Mouse (Mus musculus): ENCODE data around the gene Oxsm. TPM values are rescaled to one million over a fixed set of nuclear protein-coding genes. Genes with fewer than 3 reads are reported as not detected.

Gene Oxsm
- polyA plus RNA-seq, 1 experiment from 2014 or later = 2.1 TPM

DNA sequence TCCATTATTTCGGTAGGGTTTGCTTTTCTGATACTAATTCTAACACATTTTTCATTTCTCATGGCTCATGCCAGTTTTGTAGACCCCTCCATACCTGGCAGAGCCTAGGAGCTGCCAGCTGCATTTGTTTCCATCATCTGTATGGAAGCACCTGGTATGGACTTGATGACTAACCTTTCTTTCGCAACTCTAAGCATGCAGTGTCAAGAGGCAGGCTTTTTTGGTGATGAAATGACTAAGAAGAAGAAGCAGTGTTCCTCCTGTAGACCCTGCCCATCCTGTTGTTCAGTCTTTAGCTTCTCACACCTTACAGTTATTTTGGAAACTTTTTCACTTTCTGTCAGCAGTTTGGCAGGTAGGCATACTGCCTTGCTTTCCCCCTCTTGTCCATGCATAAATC, 20.2 kb upstream of the Oxsm start:
- DNase-seq (ENCODE audit: low spot score) (no peak), ATAC-seq (replicated peaks; ENCODE audit: low FRiP score, low TSS enrichment, low read depth) (no peak)
- H3K4me2 ChIP-seq (ENCODE audit: low read length) = no peak overlapping the region
- no peak overlapping the region for H3K4me3 ChIP-seq (ENCODE audit: low read depth, low read length)
- H3K27ac ChIP-seq (ENCODE audit: low read depth) = no peak overlapping the region
- no peaks in the 10 kb centered on the region for H3K9me3 ChIP-seq (ENCODE audit: control insufficient read depth, low read length)
- H3K4me1 ChIP-seq (replicated peaks; ENCODE audit: control insufficient read depth, insufficient read depth, low read length) = no peaks in the 10 kb centered on the region
- H3K36me3 ChIP-seq (ENCODE audit: control insufficient read depth, insufficient read depth, low read length) = peaks cover 14% of the 10 kb centered on the region
- 94% methylated on average over 2 of the region's 2 CpGs for WGBS
- H3K9ac ChIP-seq (ENCODE audit: low read length) = no peak overlapping the region
- no peaks in the 10 kb centered on the region for H3K27me3 ChIP-seq (replicated peaks; ENCODE audit: control insufficient read depth, insufficient read depth, low read length)

GRCm38 (mm10) chr14:16267028-16267427, 17.4 kb upstream of the Oxsm start:
- no peak overlapping the region for H3K27ac ChIP-seq (ENCODE audit: low read depth)
- DNase-seq (ENCODE audit: low spot score) (no peak), ATAC-seq (replicated peaks; ENCODE audit: low FRiP score, low TSS enrichment, low read depth) (no peak)
- no peak overlapping the region for H3K4me3 ChIP-seq (ENCODE audit: low read depth, low read length)
- no peaks in the 10 kb centered on the region for H3K4me1 ChIP-seq (replicated peaks; ENCODE audit: control insufficient read depth, insufficient read depth, low read length)
- H3K9me3 ChIP-seq (ENCODE audit: control insufficient read depth, low read length) = no peaks in the 10 kb centered on the region
- no peaks in the 10 kb centered on the region for H3K27me3 ChIP-seq (replicated peaks; ENCODE audit: control insufficient read depth, insufficient read depth, low read length)
- H3K4me2 ChIP-seq (ENCODE audit: low read length) = no peak overlapping the region
- 86% methylated on average over 5 of the region's 5 CpGs for WGBS
- H3K36me3 ChIP-seq (ENCODE audit: control insufficient read depth, insufficient read depth, low read length) = peaks cover 10% of the 10 kb centered on the region; the same call in 1 of the 2 replicates
- no peak overlapping the region for H3K9ac ChIP-seq (ENCODE audit: low read length)

DNA sequence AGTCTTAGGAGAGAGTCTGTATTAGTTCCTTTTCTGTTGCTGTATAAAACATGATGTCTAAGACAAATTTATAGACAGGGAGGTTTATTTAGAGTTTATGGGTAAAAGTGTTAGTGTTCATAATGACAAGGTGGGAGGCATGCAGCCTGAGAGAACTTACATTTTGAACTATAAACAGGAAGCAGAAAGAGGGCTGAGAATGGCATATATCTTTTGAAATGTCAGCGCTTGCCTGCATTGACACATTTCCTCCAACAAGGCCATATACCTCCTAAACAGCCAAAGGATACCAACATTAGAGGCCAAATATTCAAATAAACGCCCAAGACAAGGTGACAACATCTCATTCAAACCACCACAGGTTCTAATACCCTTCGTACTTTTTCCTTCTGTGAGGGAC, 12.3 kb upstream of the Oxsm start:
- Histone ChIP-seq H3K9ac (ENCODE audit: low read length) (no peak overlapping the region), H3K27me3 (replicated peaks; ENCODE audit: control insufficient read depth, insufficient read depth, low read length) (no peaks in the 10 kb centered on the region), H3K4me3 (ENCODE audit: low read depth, low read length) (no peak overlapping the region), H3K4me1 (replicated peaks; ENCODE audit: control insufficient read depth, insufficient read depth, low read length) (no peaks in the 10 kb centered on the region), H3K27ac (ENCODE audit: low read depth) (no peak overlapping the region), H3K4me2 (ENCODE audit: low read length) (no peak overlapping the region), H3K36me3 (ENCODE audit: control insufficient read depth, insufficient read depth, low read length) (peaks cover 29% of the 10 kb centered on the region; the same call in 1 of the 2 replicates), H3K9me3 (ENCODE audit: control insufficient read depth, low read length) (no peaks in the 10 kb centered on the region)
- DNase-seq (ENCODE audit: low spot score) (no peak), ATAC-seq (replicated peaks; ENCODE audit: low FRiP score, low TSS enrichment, low read depth) (no peak)
- WGBS = 84% methylated on average over 3 of the region's 3 CpGs

GRCm38 (mm10) chr14:16260541-16260940, 10.9 kb upstream of the Oxsm start:
- 84% methylated on average over 6 of the region's 6 CpGs for WGBS

GRCm38 (mm10) chr14:16256209-16256608, 6.6 kb upstream of the Oxsm start:
- Histone ChIP-seq H3K27me3 (replicated peaks; ENCODE audit: control insufficient read depth, insufficient read depth, low read length) (no peaks in the 10 kb centered on the region), H3K4me1 (replicated peaks; ENCODE audit: control insufficient read depth, insufficient read depth, low read length) (no peaks in the 10 kb centered on the region), H3K4me2 (ENCODE audit: low read length) (no peak overlapping the region), H3K27ac (ENCODE audit: low read depth) (no peak overlapping the region), H3K9me3 (ENCODE audit: control insufficient read depth, low read length) (no peaks in the 10 kb centered on the region), H3K4me3 (ENCODE audit: low read depth, low read length) (no peak overlapping the region), H3K36me3 (ENCODE audit: control insufficient read depth, insufficient read depth, low read length) (peaks cover 36% of the 10 kb centered on the region), H3K9ac (ENCODE audit: low read length) (no peak overlapping the region)
- 58% methylated on average over 2 of the region's 2 CpGs for WGBS
- DNase-seq (ENCODE audit: low spot score) = no peak
- no peak for ATAC-seq (replicated peaks; ENCODE audit: low FRiP score, low TSS enrichment, low read depth)

More at GRCm38 (mm10) chr14:16260541-16260940, 10.9 kb upstream of the Oxsm start:
- Histone ChIP-seq H3K27ac (ENCODE audit: low read depth) (no peak overlapping the region), H3K4me2 (ENCODE audit: low read length) (no peak overlapping the region), H3K9ac (ENCODE audit: low read length) (no peak overlapping the region), H3K36me3 (ENCODE audit: control insufficient read depth, insufficient read depth, low read length) (peaks cover 42% of the 10 kb centered on the region), H3K27me3 (replicated peaks; ENCODE audit: control insufficient read depth, insufficient read depth, low read length) (no peaks in the 10 kb centered on the region), H3K4me1 (replicated peaks; ENCODE audit: control insufficient read depth, insufficient read depth, low read length) (no peaks in the 10 kb centered on the region), H3K9me3 (ENCODE audit: control insufficient read depth, low read length) (no peaks in the 10 kb centered on the region), H3K4me3 (ENCODE audit: low read depth, low read length) (no peak overlapping the region)
- ATAC-seq (replicated peaks; ENCODE audit: low FRiP score, low TSS enrichment, low read depth) (no peak), DNase-seq (ENCODE audit: low spot score) (no peak)

- ATAC-seq (replicated peaks; ENCODE audit: low FRiP score, low TSS enrichment, low read depth) (no peak), DNase-seq (ENCODE audit: low spot score) (no peak)
- Histone ChIP-seq H3K4me2 (ENCODE audit: low read length) (no peak overlapping the region), H3K9ac (ENCODE audit: low read length) (no peak overlapping the region), H3K27ac (ENCODE audit: low read depth) (no peak overlapping the region), H3K4me3 (ENCODE audit: low read depth, low read length) (no peak overlapping the region), H3K27me3 (replicated peaks; ENCODE audit: control insufficient read depth, insufficient read depth, low read length) (no peaks in the 10 kb centered on the region), H3K36me3 (ENCODE audit: control insufficient read depth, insufficient read depth, low read length) (peaks cover 34% of the 10 kb centered on the region), H3K4me1 (replicated peaks; ENCODE audit: control insufficient read depth, insufficient read depth, low read length) (no peaks in the 10 kb centered on the region), H3K9me3 (ENCODE audit: control insufficient read depth, low read length) (no peaks in the 10 kb centered on the region)
- 86% methylated on average over 3 of the region's 3 CpGs for WGBS
Measured at GRCm38 (mm10) chr14:16255745-16256144, 6.1 kb upstream of the Oxsm start.

- ATAC-seq (replicated peaks; ENCODE audit: low FRiP score, low TSS enrichment, low read depth) (no peak), DNase-seq (ENCODE audit: low spot score) (no peak)
- Histone ChIP-seq H3K36me3 (ENCODE audit: control insufficient read depth, insufficient read depth, low read length) (no peaks in the 10 kb centered on the region; the same call in 1 of the 2 replicates), H3K9me3 (ENCODE audit: control insufficient read depth, low read length) (no peaks in the 10 kb centered on the region), H3K4me2 (ENCODE audit: low read length) (peak overlapping the region; percentile 89), H3K4me3 (ENCODE audit: low read depth, low read length) (peak overlapping the region; percentile 75), H3K27ac (ENCODE audit: low read depth) (no peak overlapping the region), H3K27me3 (replicated peaks; ENCODE audit: control insufficient read depth, insufficient read depth, low read length) (no peaks in the 10 kb centered on the region), H3K9ac (ENCODE audit: low read length) (peak overlapping the region; percentile 96), H3K4me1 (replicated peaks; ENCODE audit: control insufficient read depth, insufficient read depth, low read length) (peaks cover 10% of the 10 kb centered on the region; the same call in 1 of the 2 replicates)
- 64% methylated on average over 3 of the region's 3 CpGs for WGBS
Measured at GRCm38 (mm10) chr14:16250099-16250498, 491 bp upstream of the Oxsm start.

- Histone ChIP-seq H3K36me3 (ENCODE audit: control insufficient read depth, insufficient read depth, low read length) (no peaks in the 10 kb centered on the region), H3K4me1 (replicated peaks; ENCODE audit: control insufficient read depth, insufficient read depth, low read length) (peaks cover 14% of the 10 kb centered on the region; the same call in 1 of the 2 replicates), H3K4me3 (ENCODE audit: low read depth, low read length) (peak overlapping the region; percentile 75), H3K9me3 (ENCODE audit: control insufficient read depth, low read length) (no peaks in the 10 kb centered on the region), H3K4me2 (ENCODE audit: low read length) (peak overlapping the region; percentile 89), H3K9ac (ENCODE audit: low read length) (peak overlapping the region; percentile 96), H3K27me3 (replicated peaks; ENCODE audit: control insufficient read depth, insufficient read depth, low read length) (no peaks in the 10 kb centered on the region), H3K27ac (ENCODE audit: low read depth) (no peak overlapping the region)
- no peak for DNase-seq (ENCODE audit: low spot score)
- WGBS = 15% methylated on average over 9 of the region's 9 CpGs
- ATAC-seq (replicated peaks; ENCODE audit: low FRiP score, low TSS enrichment, low read depth) = peak; percentile 11; the same call in 1 of the 2 replicates
Measured at GRCm38 (mm10) chr14:16248603-16249157, 928 bp downstream of the Oxsm start.

DNA sequence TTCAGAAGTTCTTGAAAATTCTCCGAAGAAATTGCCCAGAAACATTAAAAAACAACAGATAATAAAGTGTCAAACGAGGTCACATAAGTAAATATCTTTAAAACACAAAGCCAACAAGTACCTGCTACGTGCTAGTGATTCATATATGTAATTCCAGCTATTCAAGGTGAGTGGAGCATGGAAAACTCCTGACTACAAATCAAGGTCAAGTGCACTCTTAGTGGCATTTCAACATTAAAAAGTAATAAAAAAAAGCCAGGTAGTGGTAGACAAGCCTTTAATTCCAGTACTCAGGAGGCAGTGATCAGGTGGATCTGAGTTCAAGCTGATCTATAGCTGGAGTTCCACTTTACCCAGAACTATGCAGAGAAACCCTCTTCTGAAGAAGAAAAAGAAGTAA, 1.5 kb downstream of the Oxsm start:
- no peak for DNase-seq (ENCODE audit: low spot score)
- no peaks in the 10 kb centered on the region for H3K36me3 ChIP-seq (ENCODE audit: control insufficient read depth, insufficient read depth, low read length)
- H3K4me3 ChIP-seq (ENCODE audit: low read depth, low read length) = 0 out of 2 replicates have a peak overlapping the region, but pooled peaks have one; percentile 75
- H3K4me2 ChIP-seq (ENCODE audit: low read length) = no peak overlapping the region; the same call in 1 of the 2 replicates
- no peak overlapping the region for H3K9ac ChIP-seq (ENCODE audit: low read length)
- no peak overlapping the region for H3K27ac ChIP-seq (ENCODE audit: low read depth)
- H3K4me1 ChIP-seq (replicated peaks; ENCODE audit: control insufficient read depth, insufficient read depth, low read length) = peaks cover 14% of the 10 kb centered on the region; the same call in 1 of the 2 replicates
- ATAC-seq (replicated peaks; ENCODE audit: low FRiP score, low TSS enrichment, low read depth) = no peak
- H3K27me3 ChIP-seq (replicated peaks; ENCODE audit: control insufficient read depth, insufficient read depth, low read length) = no peaks in the 10 kb centered on the region
- WGBS = 77% methylated on average over 3 of the region's 3 CpGs
- no peaks in the 10 kb centered on the region for H3K9me3 ChIP-seq (ENCODE audit: control insufficient read depth, low read length)

Data from intestine, embryonic 14.5 days (tissue).